Mouse (Mus musculus) hindbrain, embryonic 10.5 days (tissue): Measurements from ENCODE around the gene Add2. TPM values are rescaled to one million over a fixed set of nuclear protein-coding genes. Genes with fewer than 3 reads are reported as not detected.
"Not testable (repeated sequence)": the region's sequence is repeated elsewhere in the genome, so short reads cannot be mapped to it uniquely, and the experiment has no call there.

Source experiments
- DNase-seq: peaks from one replicate; pipeline ENCODE4 v3.0.0-alpha.2; 2017; ENCODE audit warnings: low spot score
- H3K27ac ChIP-seq: fragments of 300-500 bp; sonication (generic); 2 replicates; pipeline ENCODE4 v1.5.1; 2016; ENCODE audit warnings: mild to moderate bottlenecking, moderate library complexity
- H3K27me3 ChIP-seq: fragments of 300-500 bp; sonication (generic); 2 replicates; pipeline ENCODE4 v1.6.1; 2016; ENCODE audit warnings: mild to moderate bottlenecking; ENCODE audit not compliant: poor library complexity, insufficient read depth, severe bottlenecking
- H3K36me3 ChIP-seq: fragments of 300-500 bp; sonication (generic); 2 replicates; pipeline ENCODE4 v1.6.1; 2016; ENCODE audit warnings: mild to moderate bottlenecking, moderate library complexity
- H3K4me1 ChIP-seq: fragments of 300-500 bp; sonication (generic); replicated peaks from 2 replicates; pipeline ENCODE4 v1.6.1; 2016; ENCODE audit warnings: mild to moderate bottlenecking
- H3K4me3 ChIP-seq: fragments of 300-500 bp; sonication (generic); 2 replicates; pipeline ENCODE4 v1.5.1; 2016; ENCODE audit warnings: mild to moderate bottlenecking, moderate library complexity
- H3K9me3 ChIP-seq: fragments of 300-500 bp; sonication (generic); 2 replicates; pipeline ENCODE4 v1.6.1; 2016; ENCODE audit warnings: mild to moderate bottlenecking, moderate library complexity
- WGBS: fragments of 180-500 bp; shearing (Covaris S2); methylation state at CpG from one replicate; pipeline ENCODE4 v1.1.7; 2016; 5-methylcytosine and 5-hydroxymethylcytosine counted together
- polyA plus RNA-seq: library from polyadenylated mRNA; unstranded; fragments of >200 nt; fragmentation: Nextera tagmentation; extraction: Ambion mirVana; gene quantifications from 2 replicates; pipeline ENCODE4 v1.2.1, GENCODE M21; 2016

The Add2 gene
- 43.6 and 84.1 TPM in 2 replicates for polyA plus RNA-seq

DNA sequence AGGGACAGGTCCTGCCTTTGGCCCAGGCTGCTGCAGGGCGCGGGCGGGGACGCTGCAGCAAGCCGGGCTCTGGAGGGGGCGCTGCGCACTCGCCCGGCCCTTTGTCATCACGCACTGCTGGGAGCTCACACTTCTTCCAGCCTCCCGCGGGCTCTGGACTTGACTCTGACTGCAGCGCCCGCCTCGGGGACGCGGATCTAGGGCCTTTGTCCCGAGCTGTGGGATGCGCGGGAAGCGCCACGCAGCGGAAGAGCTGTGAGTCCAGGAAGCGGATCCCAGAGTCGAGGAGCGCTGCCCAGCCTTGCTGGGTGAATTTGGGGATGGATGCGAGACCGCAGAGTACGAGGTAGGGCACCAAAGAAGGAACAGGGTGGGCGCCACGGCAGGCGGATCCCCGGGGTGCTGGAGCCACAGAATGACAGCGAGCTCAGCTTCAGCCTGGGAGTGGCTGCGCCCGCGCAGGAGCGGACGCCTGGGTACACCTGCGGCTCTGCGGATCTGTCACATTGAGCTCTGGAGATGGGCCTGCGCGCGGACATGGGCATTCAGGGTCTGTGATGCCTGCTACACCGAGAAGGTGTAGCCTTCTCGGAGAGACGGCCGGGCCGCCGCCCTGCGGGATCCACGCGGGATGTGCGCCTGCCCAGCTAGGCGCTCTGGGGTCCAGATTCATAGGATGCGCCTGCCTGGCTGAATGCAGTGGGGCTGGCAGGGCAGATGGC lies at the start of gene Add2:
Gene Add2, plus strand, starts transcription at position 81 of the 722 bp plus-strand sequence.
- DNase-seq, result peak; percentile 81
- Histone ChIP-seq H3K27me3 (peaks cover 45% of the 10 kb centered on the region), H3K4me1 (peaks cover 35% of the 10 kb centered on the region), H3K9me3 (no peaks in the 10 kb centered on the region), H3K4me3 (peak within 1 kb of the TSS; percentile 65), H3K36me3 (no peaks in the 10 kb centered on the region), H3K27ac (peak within 1 kb of the TSS; percentile 93)
- WGBS, result under 1% methylated on average over 56 of the region's 56 CpGs

DNA sequence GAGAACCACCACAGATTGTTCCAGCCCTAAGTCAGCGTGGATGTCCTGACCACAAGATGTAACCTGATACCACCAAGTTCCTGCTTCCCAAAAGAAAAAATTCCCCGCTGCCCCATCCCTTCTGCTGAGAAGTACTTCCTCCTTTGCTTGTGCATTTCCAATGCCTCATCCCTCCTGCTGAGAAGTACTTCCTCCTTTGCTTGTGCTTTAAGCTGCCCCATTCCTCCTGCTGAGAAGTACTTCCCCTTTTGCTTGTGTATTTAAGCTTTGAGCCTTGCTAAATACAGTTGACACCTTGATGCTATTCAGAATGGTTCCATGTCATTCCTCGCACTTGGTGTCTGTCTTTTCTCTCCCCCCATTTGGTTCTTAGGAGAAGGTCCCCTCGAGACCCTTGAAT lies 49.7 kb upstream of the Add2 start:
- not testable (repeated sequence) for H3K27me3 ChIP-seq, DNase-seq, H3K4me3 ChIP-seq, H3K27ac ChIP-seq, H3K9me3 ChIP-seq, H3K4me1 ChIP-seq, H3K36me3 ChIP-seq
- 82% methylated on average over 4 of the region's 4 CpGs for WGBS

DNA sequence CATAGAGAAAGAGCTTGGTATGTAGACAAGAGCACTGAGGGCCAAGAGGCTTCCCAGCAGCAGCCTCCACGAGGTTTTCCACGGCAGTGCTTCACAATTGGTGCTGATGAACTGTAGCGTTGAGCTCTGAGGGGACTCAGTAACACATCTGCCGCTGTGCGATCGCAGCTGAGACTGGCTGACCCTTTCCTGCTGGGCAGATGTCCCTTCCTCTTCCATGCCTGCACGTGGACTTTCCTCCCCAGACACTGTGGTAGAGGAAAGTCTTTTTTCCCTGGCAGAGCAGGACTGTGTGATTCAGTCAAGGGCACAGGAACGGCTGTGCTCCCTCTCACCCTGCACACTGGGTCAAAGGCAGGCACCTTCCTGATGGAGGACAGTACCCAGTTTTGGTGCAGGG lies 44.1 kb upstream of the Add2 start:
- no peak overlapping the region for H3K27ac ChIP-seq
- no peak overlapping the region for H3K4me3 ChIP-seq
- DNase-seq, result no peak
- H3K4me1 ChIP-seq, result no peaks in the 10 kb centered on the region
- H3K27me3 ChIP-seq, result no peaks in the 10 kb centered on the region
- WGBS, result 79% methylated on average over 8 of the region's 8 CpGs
- H3K36me3 ChIP-seq, result no peaks in the 10 kb centered on the region
- H3K9me3 ChIP-seq, result no peaks in the 10 kb centered on the region

DNA sequence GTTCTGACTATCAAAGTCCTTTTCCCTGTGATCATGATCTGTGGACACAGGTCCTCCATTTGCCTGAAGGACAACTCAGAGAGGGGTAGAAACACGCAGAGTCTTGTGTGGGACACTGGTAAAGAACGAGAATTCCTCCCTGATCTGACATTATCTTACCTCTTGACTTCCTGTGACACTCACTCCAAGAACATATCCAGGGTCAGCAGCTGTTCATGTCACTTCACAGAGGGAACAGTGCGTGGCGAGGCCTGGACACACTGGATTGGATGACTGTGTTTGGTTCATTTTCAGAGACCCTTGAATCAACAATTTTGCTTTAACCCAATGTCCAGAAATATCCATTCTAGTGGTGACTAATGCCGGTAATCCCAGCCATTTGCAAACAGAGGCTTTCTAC lies 38.9 kb upstream of the Add2 start:
- H3K36me3 ChIP-seq, H3K4me3 ChIP-seq, H3K27me3 ChIP-seq, H3K4me1 ChIP-seq, H3K9me3 ChIP-seq, H3K27ac ChIP-seq, DNase-seq: not testable (repeated sequence)
- WGBS, result 87% methylated on average over 5 of the region's 5 CpGs

DNA sequence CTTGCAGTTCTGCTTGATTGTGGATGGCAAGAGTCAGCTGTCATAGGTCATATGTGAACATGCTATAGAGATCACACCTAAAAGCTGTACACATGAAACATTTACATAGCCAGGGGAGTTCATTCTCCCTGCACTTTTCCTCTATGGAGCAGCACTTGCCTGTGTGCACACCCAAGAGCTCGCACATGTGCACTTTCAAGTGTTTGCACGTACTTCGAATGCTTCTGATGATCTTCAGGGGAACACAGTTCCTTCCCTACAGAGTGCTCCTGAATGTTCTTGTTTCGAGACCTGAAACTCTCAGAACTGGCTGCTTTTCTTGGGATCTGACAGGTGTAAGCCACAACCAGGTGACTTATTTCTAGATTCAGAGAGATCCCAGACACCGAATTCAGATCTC lies 37.7 kb upstream of the Add2 start:
- not testable (repeated sequence) for H3K27me3 ChIP-seq, H3K9me3 ChIP-seq, H3K27ac ChIP-seq, H3K36me3 ChIP-seq, H3K4me1 ChIP-seq, DNase-seq, H3K4me3 ChIP-seq
- WGBS, result 90% methylated on average over 5 of the region's 5 CpGs

DNA sequence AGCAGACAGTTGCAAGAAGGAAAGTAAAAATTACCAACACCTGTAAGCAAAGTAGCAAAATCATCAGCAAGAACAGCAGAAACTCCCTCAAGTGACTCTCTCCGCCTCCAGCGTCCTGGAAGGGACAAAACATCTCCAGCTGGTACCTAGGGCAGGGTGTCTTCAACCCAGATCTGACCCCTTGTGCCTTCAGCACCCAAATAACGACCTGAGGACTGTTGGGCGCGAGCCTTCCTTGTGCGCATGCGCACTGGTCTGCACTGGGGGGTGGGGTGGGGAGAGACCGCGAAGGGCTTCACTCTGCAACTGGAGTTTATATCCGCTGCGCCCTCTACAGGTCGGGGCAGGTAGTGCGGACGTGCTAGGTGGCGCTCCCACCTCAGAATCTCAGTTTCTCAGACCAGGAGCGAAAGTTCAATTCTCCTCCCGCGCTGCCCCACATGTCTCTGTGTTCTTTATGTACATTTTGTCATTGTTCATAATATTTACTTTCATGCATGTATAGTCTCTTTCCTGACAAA lies 25.0 kb upstream of the Add2 start:
- no peaks in the 10 kb centered on the region for H3K9me3 ChIP-seq
- H3K4me1 ChIP-seq, result peaks cover 6% of the 10 kb centered on the region
- no peaks in the 10 kb centered on the region for H3K36me3 ChIP-seq
- 75% methylated on average over 18 of the region's 18 CpGs for WGBS
- H3K4me3 ChIP-seq, result no peak overlapping the region
- no peak overlapping the region for H3K27ac ChIP-seq
- H3K27me3 ChIP-seq, result no peaks in the 10 kb centered on the region
- no peak for DNase-seq

DNA sequence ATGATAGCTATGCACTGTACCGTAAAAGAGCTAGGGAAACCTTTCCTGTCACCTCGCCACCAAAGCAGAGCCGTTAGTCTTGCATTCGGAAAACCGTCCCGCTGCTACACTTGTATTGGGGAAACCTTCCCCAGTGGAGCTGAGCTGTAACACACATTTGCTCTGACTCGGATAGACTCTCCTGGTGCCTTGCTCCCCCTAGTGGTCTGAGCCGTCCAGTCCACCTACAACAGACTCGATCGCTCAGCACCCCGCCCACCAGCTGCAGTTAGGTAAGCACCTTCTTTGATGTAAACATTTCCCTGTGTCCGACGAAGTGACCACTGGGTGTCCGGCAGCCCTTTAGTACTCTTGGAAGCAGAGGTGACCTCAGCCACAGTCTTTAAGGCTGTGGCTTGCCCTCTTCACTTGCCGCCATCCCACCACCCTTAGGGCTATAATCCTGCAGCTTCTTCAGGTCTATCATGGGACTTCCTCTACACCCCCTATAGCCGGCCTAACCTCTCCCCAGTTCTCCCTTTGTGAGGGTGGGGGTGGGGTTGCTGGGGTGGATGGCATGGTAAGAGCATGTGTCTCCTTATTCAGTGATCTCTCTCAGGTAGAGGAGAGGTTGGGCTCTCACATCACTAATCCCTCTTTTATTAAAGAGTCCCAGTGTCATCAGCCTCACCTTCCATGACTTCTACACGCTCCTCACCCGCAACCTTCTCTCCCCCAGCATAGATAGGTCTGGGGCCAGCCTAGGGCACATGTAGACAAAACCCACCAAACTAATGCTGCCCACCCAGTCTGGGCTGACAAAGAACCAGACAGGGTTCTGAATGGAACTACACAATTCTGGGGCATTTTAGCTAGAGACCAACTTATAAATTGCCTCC lies 24.0 kb upstream of the Add2 start:
- WGBS, result 14% methylated on average over 18 of the region's 18 CpGs
- Histone ChIP-seq H3K36me3 (no peaks in the 10 kb centered on the region), H3K4me3 (peak overlapping the region; percentile 24; the same call in 1 of the 2 replicates), H3K27ac (no peak overlapping the region), H3K4me1 (peaks cover 6% of the 10 kb centered on the region), H3K27me3 (no peaks in the 10 kb centered on the region), H3K9me3 (no peaks in the 10 kb centered on the region)
- peak; percentile 84 for DNase-seq

GRCm38 (mm10) chr6:86009980-86010379 lies 18.5 kb upstream of the Add2 start:
- 41% methylated on average over 4 of the region's 4 CpGs for WGBS
- H3K27ac ChIP-seq, result no peak overlapping the region
- H3K4me3 ChIP-seq, result no peak overlapping the region
- H3K36me3 ChIP-seq, result no peaks in the 10 kb centered on the region
- peak; percentile 53 for DNase-seq
- H3K4me1 ChIP-seq, result no peaks in the 10 kb centered on the region
- H3K27me3 ChIP-seq, result no peaks in the 10 kb centered on the region
- no peaks in the 10 kb centered on the region for H3K9me3 ChIP-seq

GRCm38 (mm10) chr6:86014812-86015211 lies 13.7 kb upstream of the Add2 start:
- H3K4me1 ChIP-seq, H3K27me3 ChIP-seq, DNase-seq, H3K36me3 ChIP-seq, H3K4me3 ChIP-seq, H3K9me3 ChIP-seq, H3K27ac ChIP-seq: not testable (repeated sequence)
- 72% methylated on average over 5 of the region's 5 CpGs for WGBS

- DNase-seq, result no peak
- Histone ChIP-seq H3K27me3 (no peaks in the 10 kb centered on the region), H3K36me3 (no peaks in the 10 kb centered on the region), H3K9me3 (no peaks in the 10 kb centered on the region), H3K4me1 (no peaks in the 10 kb centered on the region), H3K4me3 (no peak within 1 kb of the TSS), H3K27ac (no peak within 1 kb of the TSS)
- WGBS, result 88% methylated on average over 9 of the region's 9 CpGs
Measured at GRCm38 (mm10) chr6:86015871-86016270, 12.6 kb upstream of the Add2 start, which contains the start of gene Figla. Figla (plus strand) TSS chr6:86016171.

DNA sequence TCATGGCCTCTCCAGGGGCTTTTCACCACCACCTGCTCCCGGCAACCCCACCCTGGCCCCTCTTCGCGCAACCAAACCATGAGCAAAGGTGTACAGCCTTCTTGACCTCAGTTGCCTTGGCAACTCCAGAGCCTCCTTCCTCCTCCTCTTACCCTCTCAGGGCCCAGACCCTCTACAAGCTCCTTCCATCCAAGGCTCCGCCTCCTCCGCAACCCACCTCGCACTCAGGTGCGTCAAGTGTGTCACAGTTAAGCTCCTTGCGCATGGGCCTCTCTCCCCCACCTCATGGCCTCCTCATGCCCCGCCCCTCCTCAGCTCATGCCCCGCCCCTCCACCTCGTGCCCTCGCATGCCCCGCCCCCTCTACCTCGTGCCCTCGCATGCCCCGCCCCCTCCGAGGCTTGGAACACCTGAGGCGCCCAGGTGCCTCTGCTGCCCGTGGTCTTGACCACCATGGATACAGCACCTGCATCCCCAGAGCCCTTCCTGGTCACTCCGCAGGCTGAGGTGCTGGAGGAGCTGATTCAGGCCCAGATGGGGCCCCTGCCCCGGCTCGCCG lies 11.6 kb upstream of the Add2 start:
- H3K36me3 ChIP-seq, result no peaks in the 10 kb centered on the region
- H3K4me3 ChIP-seq, result no peak overlapping the region
- WGBS, result 83% methylated on average over 23 of the region's 23 CpGs
- no peaks in the 10 kb centered on the region for H3K4me1 ChIP-seq
- DNase-seq, result no peak
- H3K27ac ChIP-seq, result no peak overlapping the region
- H3K9me3 ChIP-seq, result no peaks in the 10 kb centered on the region
- no peaks in the 10 kb centered on the region for H3K27me3 ChIP-seq

DNA sequence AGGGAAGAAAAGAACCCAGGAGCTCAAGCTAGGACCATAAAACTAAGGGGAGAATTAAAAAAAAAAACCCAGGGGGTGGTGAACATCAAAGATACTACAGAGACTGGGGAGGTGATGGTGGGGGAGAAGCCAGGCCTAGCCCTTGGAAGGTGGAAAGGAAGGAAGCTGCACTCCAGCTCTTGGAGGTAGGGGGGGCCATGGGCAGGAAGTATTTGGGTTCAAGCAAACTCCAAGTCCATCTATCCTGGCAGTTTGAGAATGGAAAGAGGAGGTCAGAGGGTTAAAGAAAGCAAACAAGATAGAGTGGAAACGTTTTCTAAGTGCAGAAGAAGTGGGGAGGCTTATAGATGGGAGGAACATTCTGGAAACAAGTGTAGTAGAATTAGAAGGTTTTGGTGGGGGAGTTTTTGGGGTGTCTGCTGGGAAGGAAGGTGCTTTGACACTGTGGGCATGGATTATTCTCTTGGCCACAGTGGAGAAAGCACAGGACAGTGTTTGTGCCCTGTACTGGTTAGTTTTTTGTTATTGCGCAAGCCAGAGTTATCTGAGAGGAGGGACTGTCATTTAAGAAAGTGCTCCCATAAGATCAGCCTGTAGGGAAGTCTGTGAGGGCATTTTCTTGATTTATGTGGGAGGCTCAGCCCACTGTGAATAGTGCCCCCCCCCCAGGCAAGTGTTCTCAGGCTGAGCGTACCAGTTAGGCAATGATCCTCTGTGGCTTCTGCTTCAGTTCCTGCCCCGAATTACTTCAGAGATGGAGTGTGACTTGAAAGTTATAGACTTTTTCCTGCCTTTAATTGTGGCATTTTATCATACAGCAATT lies 8.9 kb upstream of the Add2 start:
- 72% methylated on average over 4 of the region's 4 CpGs for WGBS
- no peak for DNase-seq
- Histone ChIP-seq H3K4me1 (no peaks in the 10 kb centered on the region), H3K36me3 (no peaks in the 10 kb centered on the region), H3K27ac (no peak overlapping the region), H3K4me3 (no peak overlapping the region), H3K27me3 (no peaks in the 10 kb centered on the region), H3K9me3 (no peaks in the 10 kb centered on the region)
